Mouse (Mus musculus): ENCODE measurements around the gene Hnrnpul1. TPM values are rescaled to one million over a fixed set of nuclear protein-coding genes. Genes with fewer than 3 reads are reported as not detected.

The Hnrnpul1 gene
- polyA plus RNA-seq, 1 experiment from 2014 or later = 51.5 TPM

DNA sequence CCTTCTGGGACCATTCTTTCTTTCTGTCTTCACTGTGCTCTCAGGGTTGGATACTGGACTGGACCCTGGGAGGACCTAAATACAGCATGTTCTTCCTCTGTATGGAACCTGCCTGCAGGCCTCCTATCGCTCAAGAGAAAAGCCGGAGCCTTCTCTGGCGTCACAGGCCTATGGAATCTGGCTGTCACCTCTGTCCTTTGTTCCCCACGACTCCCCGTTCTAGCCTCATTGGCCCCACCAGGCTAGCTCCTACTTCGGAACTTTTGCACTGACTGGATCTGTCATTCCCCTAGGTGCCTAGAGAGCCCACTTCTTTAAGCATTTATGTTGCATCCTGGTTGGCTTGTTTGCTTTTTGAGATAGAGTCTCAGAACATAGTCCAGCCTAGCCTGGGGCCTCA is 69.9 kb downstream of the Hnrnpul1 start:
- peaks cover 36% of the 10 kb centered on the region for H3K4me1 ChIP-seq (replicated peaks)

DNA sequence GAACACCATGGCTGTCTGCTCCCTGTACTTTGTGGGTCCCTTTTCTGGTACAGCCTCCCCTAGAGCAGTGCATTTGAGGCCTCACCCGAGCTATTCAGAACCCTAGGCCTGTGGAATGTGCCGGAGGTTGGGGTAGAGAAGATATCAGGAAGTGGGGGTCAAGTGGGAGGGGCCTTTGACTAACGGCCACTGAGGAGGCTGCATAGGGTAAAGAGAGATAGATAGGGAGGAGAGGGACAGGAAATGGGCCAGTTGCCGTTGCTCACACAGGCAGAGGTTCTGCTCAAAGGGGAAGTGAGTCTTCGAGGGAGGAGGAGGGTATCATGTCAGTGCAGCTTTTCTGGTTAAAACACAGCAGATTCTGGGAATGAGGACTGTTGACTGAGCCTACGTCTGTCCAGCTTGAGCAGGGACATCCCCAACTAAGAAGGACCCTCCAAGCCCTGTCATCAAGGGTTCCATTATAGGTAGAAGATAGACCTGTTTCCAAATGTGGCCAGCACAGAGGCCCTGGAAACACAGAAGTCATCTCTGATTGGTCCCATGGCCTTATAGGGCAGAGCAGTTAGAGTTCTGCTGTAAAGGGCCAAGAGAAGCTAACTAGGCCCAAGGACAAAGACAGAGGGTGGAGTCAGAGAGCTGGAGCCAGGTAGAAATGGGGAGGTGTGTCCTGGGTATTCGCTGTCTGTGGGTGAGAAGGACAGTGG is 70.9 kb downstream of the Hnrnpul1 start:
- Histone ChIP-seq H3K4me1 (replicated peaks) (peaks cover 31% of the 10 kb centered on the region), H3K27ac (no peak overlapping the region), H3K36me3 (no peaks in the 10 kb centered on the region), H3K27me3 (replicated peaks) (peaks cover 7% of the 10 kb centered on the region; the same call in 1 of the 2 replicates), H3K9me3 (no peaks in the 10 kb centered on the region), H3K9ac (no peak overlapping the region), H3K4me3 (replicated peaks) (no peak overlapping the region), H3K4me2 (replicated peaks) (no peak overlapping the region)
- 55% methylated on average over 7 of the region's 7 CpGs for WGBS
- no peak for ATAC-seq

More for the DNA sequence above, 69.9 kb downstream of the Hnrnpul1 start:
- no peak for ATAC-seq
- Histone ChIP-seq H3K36me3 (no peaks in the 10 kb centered on the region), H3K4me3 (replicated peaks) (no peak overlapping the region), H3K27me3 (replicated peaks) (peaks cover 7% of the 10 kb centered on the region; the same call in 1 of the 2 replicates), H3K27ac (no peak overlapping the region), H3K9ac (no peak overlapping the region), H3K4me2 (replicated peaks) (no peak overlapping the region), H3K9me3 (no peaks in the 10 kb centered on the region)
- WGBS = 86% methylated on average over 6 of the region's 6 CpGs

- Histone ChIP-seq H3K9ac (no peak overlapping the region), H3K4me3 (replicated peaks) (peak overlapping the region; percentile 70), H3K9me3 (no peaks in the 10 kb centered on the region), H3K4me2 (replicated peaks) (peak overlapping the region; percentile 70), H3K4me1 (replicated peaks) (peaks cover 14% of the 10 kb centered on the region; the same call in 1 of the 2 replicates), H3K36me3 (no peaks in the 10 kb centered on the region), H3K27ac (no peak overlapping the region), H3K27me3 (replicated peaks) (no peaks in the 10 kb centered on the region; the same call in 1 of the 2 replicates)
- 60% methylated on average over 15 of the region's 15 CpGs for WGBS
- ATAC-seq = no peak; the same call in 1 of the 2 replicates
Measured at GRCm38 (mm10) chr7:25681341-25682231, 73.0 kb downstream of the Hnrnpul1 start.

DNA sequence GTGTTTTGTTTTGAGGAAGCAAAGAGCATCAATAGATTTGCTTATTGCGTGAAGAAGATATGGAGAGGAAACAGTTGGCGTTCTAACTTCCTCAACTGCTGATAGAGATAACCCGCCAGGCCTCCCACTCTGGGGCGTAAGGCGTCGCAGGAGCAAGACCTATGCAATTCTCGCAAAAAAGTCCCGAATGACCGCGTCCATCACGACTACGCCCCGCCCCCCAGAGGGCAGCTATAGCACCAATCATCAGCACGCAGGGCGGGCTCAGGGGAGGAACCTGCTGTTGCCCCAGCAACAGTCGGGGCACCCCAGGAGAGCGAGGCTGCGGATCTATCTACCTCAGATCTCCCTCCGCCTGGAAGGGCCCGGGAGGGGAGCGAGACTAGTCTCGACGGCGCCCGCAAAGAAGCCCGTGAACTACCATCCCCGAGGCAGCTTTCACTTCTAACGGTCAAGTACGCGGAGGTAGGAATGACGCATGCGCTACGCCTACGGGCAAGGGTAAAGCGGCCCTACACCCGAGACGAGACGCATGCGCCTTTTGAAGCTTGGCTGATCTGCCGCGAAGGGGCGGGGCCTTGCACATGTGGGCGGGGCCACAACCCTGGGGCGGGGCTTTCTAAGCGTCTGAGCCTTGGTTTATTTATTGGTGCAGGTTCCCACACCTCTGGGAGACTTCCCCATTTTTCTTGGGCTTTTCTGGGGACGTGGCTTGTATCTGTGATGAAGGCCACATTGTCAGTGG is 73.9 kb downstream of the Hnrnpul1 start, which contains the start of gene B9d2:
B9d2 (plus strand) TSS at position 267 of the 745 bp plus-strand sequence.
- Histone ChIP-seq H3K27ac (peak within 1 kb of the TSS; percentile 93), H3K4me1 (replicated peaks) (0 out of 2 replicates have a peak, but pooled peaks cover 5% of the 10 kb centered on the region), H3K9ac (peak within 1 kb of the TSS; percentile 39; the same call in 1 of the 2 replicates), H3K4me2 (replicated peaks) (peak within 1 kb of the TSS; percentile 70), H3K9me3 (no peaks in the 10 kb centered on the region), H3K27me3 (replicated peaks) (0 out of 2 replicates have a peak, but pooled peaks cover under 1% of the 10 kb centered on the region), H3K36me3 (no peaks in the 10 kb centered on the region), H3K4me3 (replicated peaks) (peak within 1 kb of the TSS; percentile 70)
- peak; percentile 98 for ATAC-seq
- whole genome bisulfite sequencing = under 1% methylated on average over 46 of the region's 46 CpGs

DNA sequence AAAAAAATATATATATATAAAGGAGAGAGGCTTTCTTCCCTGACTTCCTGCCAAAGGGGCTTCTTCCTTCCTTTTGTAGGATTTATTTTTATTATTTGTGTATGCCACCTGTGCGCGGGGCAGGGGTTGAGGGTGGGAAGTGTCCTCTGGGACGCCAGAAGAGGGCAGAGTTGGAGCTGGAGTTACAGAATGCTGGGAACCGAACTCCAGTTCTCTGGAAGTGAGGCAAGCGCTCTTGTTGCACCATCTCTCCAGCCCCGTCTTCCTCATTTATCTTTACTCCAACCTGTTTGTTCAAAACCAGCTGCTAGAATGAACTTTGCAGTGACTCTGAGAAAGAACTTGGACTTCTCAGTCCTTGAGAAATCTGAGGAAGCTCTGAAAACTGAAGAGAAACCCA is 74.6 kb downstream of the Hnrnpul1 start:
- H3K9ac ChIP-seq = no peak overlapping the region
- no peaks in the 10 kb centered on the region for H3K9me3 ChIP-seq
- H3K4me3 ChIP-seq (replicated peaks) = peak overlapping the region; percentile 70
- H3K36me3 ChIP-seq = no peaks in the 10 kb centered on the region
- H3K27ac ChIP-seq = peak overlapping the region; percentile 93; the same call in 1 of the 2 replicates
- H3K4me2 ChIP-seq (replicated peaks) = peak overlapping the region; percentile 70
- peaks cover 12% of the 10 kb centered on the region for H3K4me1 ChIP-seq (replicated peaks)
- no peak for ATAC-seq
- H3K27me3 ChIP-seq (replicated peaks) = peaks cover 7% of the 10 kb centered on the region
- WGBS = 13% methylated on average over 6 of the region's 6 CpGs

DNA sequence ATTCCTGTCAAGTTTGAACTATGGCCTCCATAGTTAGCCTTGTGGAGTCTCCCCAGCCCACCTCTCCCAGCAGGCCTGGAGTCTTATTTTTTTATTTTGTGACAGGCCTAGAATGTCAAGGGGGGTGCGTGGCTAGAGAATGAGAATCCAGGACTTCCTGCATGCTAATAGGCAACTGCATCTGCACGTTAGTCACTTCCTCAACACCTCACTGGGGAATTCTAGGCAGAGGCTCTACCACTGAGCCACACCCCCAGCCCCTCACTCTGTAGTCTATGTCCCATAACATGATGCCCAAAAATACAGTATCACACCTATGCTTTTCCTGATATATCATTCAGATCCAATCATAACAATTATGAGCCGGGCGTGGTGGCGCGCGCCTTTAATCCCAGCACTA is 77.5 kb downstream of the Hnrnpul1 start:
- peaks cover 17% of the 10 kb centered on the region for H3K4me1 ChIP-seq (replicated peaks)
- H3K9ac ChIP-seq = no peak overlapping the region
- no peak for ATAC-seq
- no peaks in the 10 kb centered on the region for H3K9me3 ChIP-seq
- H3K27me3 ChIP-seq (replicated peaks) = peaks cover 26% of the 10 kb centered on the region
- no peaks in the 10 kb centered on the region for H3K36me3 ChIP-seq
- H3K27ac ChIP-seq = no peak overlapping the region
- no peak overlapping the region for H3K4me3 ChIP-seq (replicated peaks)
- WGBS = 91% methylated on average over 7 of the region's 7 CpGs
- H3K4me2 ChIP-seq (replicated peaks) = no peak overlapping the region

- Histone ChIP-seq H3K27me3 (replicated peaks) (peaks cover 26% of the 10 kb centered on the region), H3K4me2 (replicated peaks) (no peak overlapping the region), H3K4me1 (replicated peaks) (peaks cover 15% of the 10 kb centered on the region), H3K9me3 (no peaks in the 10 kb centered on the region), H3K9ac (no peak overlapping the region), H3K36me3 (no peaks in the 10 kb centered on the region), H3K27ac (no peak overlapping the region), H3K4me3 (replicated peaks) (no peak overlapping the region)
- no peak for ATAC-seq
- 53% methylated on average over 15 of the region's 15 CpGs for WGBS
Measured at GRCm38 (mm10) chr7:25676085-25676781, 78.3 kb downstream of the Hnrnpul1 start.

DNA sequence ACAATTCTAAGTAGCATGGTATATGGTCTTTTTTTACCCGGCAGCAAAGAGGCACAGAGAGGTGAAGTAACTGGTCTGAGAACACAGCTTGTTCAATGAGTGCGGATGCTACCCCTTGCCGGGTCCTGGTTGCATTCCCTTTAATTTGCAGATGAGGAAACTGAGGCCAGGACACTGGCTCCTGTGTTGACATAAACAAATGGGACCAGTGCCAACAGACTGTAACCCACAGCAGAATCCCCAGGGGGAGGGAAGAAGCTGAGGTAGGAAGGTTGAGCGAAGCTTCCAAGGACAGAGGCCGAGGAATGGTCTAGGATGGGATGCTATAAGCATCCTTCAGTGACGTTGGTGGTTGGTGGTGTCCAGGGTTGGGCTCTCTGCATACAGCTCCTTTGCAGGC is 79.2 kb downstream of the Hnrnpul1 start:
- H3K27ac ChIP-seq = no peak overlapping the region

DNA sequence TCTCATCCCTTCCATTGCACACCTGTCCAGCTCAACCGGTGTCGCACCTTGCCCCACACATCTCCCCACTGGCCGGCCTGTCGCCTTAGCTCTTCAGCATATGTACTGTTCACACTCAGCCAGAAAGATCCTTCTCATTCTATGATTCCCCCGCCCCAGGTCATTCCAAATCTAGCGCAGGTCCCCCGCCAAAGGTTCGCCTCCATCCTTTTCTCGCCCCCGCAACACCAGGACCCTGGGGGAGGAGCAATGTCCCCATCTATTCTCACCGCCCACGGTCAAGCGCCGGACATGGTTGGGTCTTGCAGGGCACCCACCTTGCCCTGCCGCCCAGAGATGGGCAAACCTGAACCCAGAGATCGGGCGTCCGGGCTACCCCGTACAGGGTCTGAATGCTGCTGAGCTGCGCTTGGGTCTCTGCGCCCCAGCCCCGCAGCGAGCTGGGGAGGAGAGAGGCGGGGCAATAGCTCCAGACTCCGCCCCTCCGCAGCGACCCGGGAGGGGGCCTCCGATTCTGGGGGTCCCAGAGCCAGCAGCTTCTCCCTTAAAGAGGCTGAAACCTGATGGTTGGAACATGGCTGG is 79.7 kb downstream of the Hnrnpul1 start, which contains the start of gene Tmem91:
Tmem91 (minus strand) TSS at position 448 of the 582 bp plus-strand sequence.
- Histone ChIP-seq H3K4me2 (replicated peaks) (peak within 1 kb of the TSS; percentile 73), H3K36me3 (no peaks in the 10 kb centered on the region), H3K27me3 (replicated peaks) (peaks cover 26% of the 10 kb centered on the region), H3K4me3 (replicated peaks) (peak within 1 kb of the TSS; percentile 34), H3K9ac (peak within 1 kb of the TSS; percentile 26), H3K27ac (no peak within 1 kb of the TSS), H3K9me3 (no peaks in the 10 kb centered on the region), H3K4me1 (replicated peaks) (peaks cover 12% of the 10 kb centered on the region)
- WGBS = 3% methylated on average over 29 of the region's 29 CpGs
- ATAC-seq = peak; percentile 26; the same call in 1 of the 2 replicates

More for the DNA sequence above, 79.2 kb downstream of the Hnrnpul1 start:
- Histone ChIP-seq H3K36me3 (no peaks in the 10 kb centered on the region), H3K4me2 (replicated peaks) (peak overlapping the region; percentile 73; the same call in 1 of the 2 replicates), H3K9me3 (no peaks in the 10 kb centered on the region), H3K27me3 (replicated peaks) (peaks cover 26% of the 10 kb centered on the region), H3K9ac (peak overlapping the region; percentile 26; the same call in 1 of the 2 replicates), H3K4me1 (replicated peaks) (peaks cover 14% of the 10 kb centered on the region), H3K4me3 (replicated peaks) (no peak overlapping the region)
- ATAC-seq = no peak
- 44% methylated on average over 6 of the region's 6 CpGs for WGBS

- Histone ChIP-seq H3K4me2 (replicated peaks) (peak overlapping the region; percentile 73), H3K27ac (no peak overlapping the region), H3K36me3 (no peaks in the 10 kb centered on the region), H3K9ac (no peak overlapping the region), H3K9me3 (no peaks in the 10 kb centered on the region), H3K4me3 (replicated peaks) (0 out of 2 replicates have a peak overlapping the region, but pooled peaks have one; percentile 34), H3K4me1 (replicated peaks) (peaks cover 12% of the 10 kb centered on the region), H3K27me3 (replicated peaks) (peaks cover 26% of the 10 kb centered on the region)
- 22% methylated on average over 9 of the region's 9 CpGs for WGBS
- ATAC-seq = no peak
Measured at GRCm38 (mm10) chr7:25674297-25674696, 80.3 kb downstream of the Hnrnpul1 start.

DNA sequence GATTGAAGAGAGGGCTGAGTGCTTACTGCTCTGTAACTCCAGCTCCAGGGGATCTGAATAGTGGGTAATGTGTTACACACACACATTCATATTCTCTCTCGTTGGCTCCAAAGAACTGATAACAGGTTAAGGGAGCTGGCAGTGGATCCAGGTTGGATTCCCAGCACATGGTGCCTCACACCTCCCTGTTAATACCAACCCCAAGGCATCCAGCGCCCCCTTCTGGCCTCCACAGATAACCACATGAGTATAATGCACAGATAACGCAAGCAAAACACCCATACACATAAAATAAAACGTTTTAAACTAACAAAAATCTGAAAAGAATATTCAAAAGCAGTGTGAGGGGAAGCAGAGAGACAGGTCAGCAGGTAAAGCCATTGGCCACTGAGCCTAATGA is 82.1 kb downstream of the Hnrnpul1 start:
- no peak overlapping the region for H3K4me2 ChIP-seq (replicated peaks)
- H3K4me1 ChIP-seq (replicated peaks) = peaks cover 12% of the 10 kb centered on the region
- H3K27me3 ChIP-seq (replicated peaks) = peaks cover 26% of the 10 kb centered on the region
- H3K27ac ChIP-seq = no peak overlapping the region
- H3K9ac ChIP-seq = no peak overlapping the region
- 0 out of 2 replicates have a peak, but pooled peaks cover 5% of the 10 kb centered on the region for H3K36me3 ChIP-seq
- H3K9me3 ChIP-seq = no peaks in the 10 kb centered on the region
- ATAC-seq = no peak
- 53% methylated on average over 4 of the region's 4 CpGs for WGBS
- H3K4me3 ChIP-seq (replicated peaks) = no peak overlapping the region

Data from intestine, embryonic 15.5 days (tissue).